Mouse (Mus musculus): Measurements from ENCODE around the gene Anapc1.

DNA sequence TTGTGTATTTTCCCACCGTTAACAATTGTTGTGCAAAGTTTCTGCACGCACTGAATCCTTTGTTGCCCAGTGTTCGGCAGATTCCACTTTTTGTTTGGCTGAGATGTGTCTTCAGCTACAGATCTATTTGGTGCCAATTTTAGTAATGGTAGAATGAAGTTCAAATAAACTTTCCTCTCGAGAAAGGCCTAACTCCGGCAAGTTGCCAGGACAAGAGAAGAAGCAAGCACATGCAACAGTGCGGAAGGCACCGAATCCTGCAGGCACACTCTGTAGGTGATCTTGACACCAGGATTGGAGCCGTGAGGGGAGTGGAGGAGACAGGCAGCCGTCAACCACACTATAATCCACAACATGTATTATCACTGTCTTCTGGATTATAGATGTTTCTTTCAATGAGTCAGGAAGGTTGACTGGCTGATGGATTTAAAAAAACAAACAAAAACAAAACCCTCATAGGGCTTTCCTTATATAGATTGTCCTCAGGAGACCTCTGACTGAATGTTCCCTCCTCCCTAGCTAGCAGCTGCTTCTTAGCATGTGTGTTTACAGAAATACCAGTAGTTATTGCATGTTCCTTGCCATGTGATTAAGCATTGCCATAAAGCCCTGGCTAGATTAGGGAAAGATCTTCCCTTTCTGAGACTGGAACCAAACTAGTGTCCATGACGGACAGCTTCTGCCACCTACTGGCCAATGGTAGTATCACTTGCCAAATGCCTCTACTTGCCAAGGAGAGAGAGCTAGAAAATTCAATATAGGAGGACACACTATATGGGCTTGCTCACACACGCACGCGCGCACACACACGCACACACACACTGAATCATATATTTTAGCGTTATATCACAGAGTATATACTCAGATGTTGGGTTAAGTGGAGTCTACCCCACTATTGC lies 114.2 kb downstream of the Anapc1 start:
- TF ChIP-seq POLR2A (IDR thresholded peaks at IDR 0.05; ENCODE audit: control insufficient read depth, low read depth, low read length) (no peak), CTCF (IDR thresholded peaks at IDR 0.05; ENCODE audit: control insufficient read depth, insufficient read depth, insufficient replicate concordance, low read depth, low read length) (peak; percentile 16; the same call in 1 of the 2 replicates)
